Mouse (Mus musculus) midbrain, embryonic 16.5 days (tissue): ENCODE measurements around the gene Galnt15. TPM values are rescaled to one million over a fixed set of nuclear protein-coding genes. Genes with fewer than 3 reads are reported as not detected.

Experiments used
- ATAC-seq: fragments of 200-750 bp; cut with Nextera tagmentation; 2 replicates; pipeline ENCODE4 v1.8.0; 2017; ENCODE audit warnings: moderate TSS enrichment
- H3K27ac ChIP-seq: fragments of 300-500 bp; sonication (generic); 2 replicates; pipeline ENCODE4 v1.5.1; 2014; ENCODE audit warnings: mild to moderate bottlenecking, low read length, mixed read lengths
- H3K27me3 ChIP-seq: fragments of 300-500 bp; sonication (generic); 2 replicates; pipeline ENCODE4 v1.6.1; 2014; ENCODE audit warnings: low read depth, low read length, mixed read lengths; ENCODE audit not compliant: control insufficient read depth, insufficient read depth
- H3K36me3 ChIP-seq: fragments of 300-500 bp; sonication (generic); 2 replicates; pipeline ENCODE4 v1.6.1; 2014; ENCODE audit warnings: mild to moderate bottlenecking, low read length, moderate library complexity, mixed read lengths; ENCODE audit not compliant: control insufficient read depth, insufficient read depth
- H3K4me1 ChIP-seq: fragments of 300-500 bp; sonication (generic); 2 replicates; pipeline ENCODE4 v1.6.1; 2014; ENCODE audit warnings: mild to moderate bottlenecking, low read length, mixed read lengths; ENCODE audit not compliant: control insufficient read depth, insufficient read depth
- H3K4me2 ChIP-seq: fragments of 300-500 bp; sonication (generic); 2 replicates; pipeline ENCODE4 v1.6.1; 2014; ENCODE audit warnings: mild to moderate bottlenecking, low read length, mixed read lengths
- H3K4me3 ChIP-seq: fragments of 300-500 bp; sonication (generic); 2 replicates; pipeline ENCODE4 v1.5.1; 2014; ENCODE audit warnings: low read depth, mild to moderate bottlenecking, low read length, moderate library complexity, mixed read lengths
- H3K9ac ChIP-seq: fragments of 300-500 bp; sonication (generic); 2 replicates; pipeline ENCODE4 v1.6.1; 2014; ENCODE audit warnings: low read depth, low read length, mixed read lengths
- H3K9me3 ChIP-seq: fragments of 300-500 bp; sonication (generic); replicated peaks from 2 replicates; pipeline ENCODE4 v1.6.1; 2014; ENCODE audit warnings: mild to moderate bottlenecking, low read length, mixed read lengths; ENCODE audit not compliant: control insufficient read depth, poor library complexity, severe bottlenecking
- WGBS: fragments of 180-500 bp; shearing (Covaris S2); extraction: QIAGEN DNeasy Blood & Tissue Kit; methylation state at CpG from one replicate; pipeline ENCODE4 v1.1.7; 2014; 5-methylcytosine and 5-hydroxymethylcytosine counted together
- polyA plus RNA-seq: library from polyadenylated mRNA; unstranded; fragments of >200 nt; fragmentation: Nextera tagmentation; extraction: Ambion mirVana; gene quantifications from 2 replicates; pipeline ENCODE4 v1.2.1, GENCODE M21; 2015

Galnt15 gene
- polyA plus RNA-seq, 1 experiment from 2014 or later: 0.45 TPM

- H3K4me3 ChIP-seq: no peak overlapping the region
- H3K4me1 ChIP-seq: no peaks in the 10 kb centered on the region
These were observed 25.1 kb downstream of the Galnt15 start for GRCm38 (mm10) chr14:32053895-32054294.

GRCm38 (mm10) chr14:32054788-32055187, 26.0 kb downstream of the Galnt15 start:
- no peaks in the 10 kb centered on the region for H3K4me1 ChIP-seq
- no peak overlapping the region for H3K4me3 ChIP-seq
- no peak overlapping the region for H3K4me2 ChIP-seq
- H3K27me3 ChIP-seq: no peaks in the 10 kb centered on the region
- H3K36me3 ChIP-seq: no peaks in the 10 kb centered on the region
- WGBS: 71% methylated on average over 10 of the region's 10 CpGs
- H3K27ac ChIP-seq: no peak overlapping the region
- no peaks in the 10 kb centered on the region for H3K9me3 ChIP-seq
- ATAC-seq: no peak
- H3K9ac ChIP-seq: no peak overlapping the region

More at GRCm38 (mm10) chr14:32053895-32054294, 25.1 kb downstream of the Galnt15 start:
- H3K27ac ChIP-seq: no peak overlapping the region
- H3K27me3 ChIP-seq: no peaks in the 10 kb centered on the region
- H3K4me2 ChIP-seq: no peak overlapping the region
- H3K9ac ChIP-seq: no peak overlapping the region
- WGBS: 87% methylated on average over 5 of the region's 5 CpGs
- no peaks in the 10 kb centered on the region for H3K9me3 ChIP-seq
- no peak for ATAC-seq
- H3K36me3 ChIP-seq: no peaks in the 10 kb centered on the region

- H3K9ac ChIP-seq: no peak overlapping the region
- H3K4me2 ChIP-seq: no peak overlapping the region
- H3K27ac ChIP-seq: no peak overlapping the region
- H3K36me3 ChIP-seq: no peaks in the 10 kb centered on the region
- WGBS: 87% methylated on average over 8 of the region's 8 CpGs
- H3K4me1 ChIP-seq: no peaks in the 10 kb centered on the region
- no peaks in the 10 kb centered on the region for H3K27me3 ChIP-seq
- H3K9me3 ChIP-seq: no peaks in the 10 kb centered on the region
- H3K4me3 ChIP-seq: no peak overlapping the region
- ATAC-seq: no peak
These were observed 27.0 kb downstream of the Galnt15 start for GRCm38 (mm10) chr14:32055781-32056180.

GRCm38 (mm10) chr14:32056675-32057074, 27.9 kb downstream of the Galnt15 start:
- no peak for ATAC-seq
- Histone ChIP-seq H3K9ac (no peak overlapping the region), H3K4me1 (no peaks in the 10 kb centered on the region), H3K4me2 (no peak overlapping the region), H3K27me3 (no peaks in the 10 kb centered on the region), H3K4me3 (no peak overlapping the region), H3K27ac (no peak overlapping the region), H3K36me3 (no peaks in the 10 kb centered on the region), H3K9me3 (no peaks in the 10 kb centered on the region)
- whole genome bisulfite sequencing: 96% methylated on average over 2 of the region's 2 CpGs

DNA sequence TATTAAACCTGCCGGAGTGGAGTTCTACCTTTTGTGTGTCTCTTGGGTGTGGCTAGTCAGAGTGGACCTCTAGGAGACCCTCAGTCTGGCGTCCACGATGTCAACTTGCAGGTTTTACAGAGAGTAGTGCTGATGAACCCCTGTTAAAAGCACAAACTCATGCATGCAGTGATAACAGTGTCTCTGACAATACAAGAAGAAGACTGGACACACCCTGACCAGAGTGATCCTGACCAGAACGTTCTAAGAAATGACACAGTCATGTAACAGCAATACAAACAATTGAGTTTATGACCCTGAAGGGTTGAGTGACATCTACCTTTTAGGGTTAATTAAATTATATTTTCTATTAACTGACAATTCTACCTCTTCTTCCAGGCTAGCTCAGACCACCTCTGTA, 28.9 kb downstream of the Galnt15 start:
- WGBS: 83% methylated on average over 4 of the region's 4 CpGs
- no peak for ATAC-seq
- H3K9ac ChIP-seq: no peak overlapping the region
- H3K4me2 ChIP-seq: no peak overlapping the region
- no peak overlapping the region for H3K27ac ChIP-seq
- no peaks in the 10 kb centered on the region for H3K36me3 ChIP-seq
- no peaks in the 10 kb centered on the region for H3K4me1 ChIP-seq
- H3K4me3 ChIP-seq: no peak overlapping the region
- H3K9me3 ChIP-seq: no peaks in the 10 kb centered on the region
- H3K27me3 ChIP-seq: no peaks in the 10 kb centered on the region

DNA sequence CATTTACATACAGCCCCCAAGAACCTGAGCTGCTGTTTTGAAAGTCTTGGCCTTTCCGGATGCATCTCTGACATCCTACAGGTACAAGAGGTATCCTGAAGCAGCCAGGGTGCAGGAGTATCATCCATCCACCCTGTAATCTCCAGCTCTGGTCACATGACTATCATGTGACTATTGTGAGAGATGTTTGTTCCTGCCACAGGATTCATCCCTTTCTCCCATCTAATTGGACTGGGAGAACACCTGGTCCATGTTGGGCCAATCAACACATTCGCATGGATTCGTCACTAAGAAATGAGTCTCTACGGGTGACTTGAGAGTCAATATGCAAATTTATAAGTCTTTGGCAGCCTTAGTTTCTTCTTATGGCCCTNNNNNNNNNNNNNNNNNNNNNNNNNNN, 32.6 kb downstream of the Galnt15 start:
- 83% methylated on average over 4 of the region's 4 CpGs for WGBS
- Histone ChIP-seq H3K27me3 (no peaks in the 10 kb centered on the region), H3K4me1 (no peaks in the 10 kb centered on the region), H3K36me3 (no peaks in the 10 kb centered on the region), H3K4me3 (no peak overlapping the region), H3K27ac (no peak overlapping the region), H3K9ac (no peak overlapping the region), H3K4me2 (no peak overlapping the region), H3K9me3 (no peaks in the 10 kb centered on the region)
- ATAC-seq: no peak

DNA sequence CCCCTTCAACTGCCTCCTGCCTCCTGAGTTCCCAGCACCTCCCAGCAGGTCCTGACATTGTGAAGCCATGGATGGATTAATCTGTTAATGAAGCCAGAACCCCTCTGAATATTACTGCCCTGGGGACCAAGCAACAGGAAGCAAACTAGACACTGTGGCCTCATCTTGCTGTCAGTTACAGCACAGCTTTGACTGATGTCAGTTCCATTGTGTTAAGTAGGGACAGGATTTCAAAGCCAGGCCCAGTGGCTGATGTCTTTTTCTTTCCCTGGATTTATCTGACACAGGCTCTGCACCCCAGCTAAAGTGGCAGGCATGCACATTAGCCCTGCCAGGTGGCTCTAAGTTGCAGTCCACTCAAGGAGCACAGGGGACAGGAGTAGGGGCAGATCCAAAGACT, 44.0 kb downstream of the Galnt15 start:
- Histone ChIP-seq H3K9ac (no peak overlapping the region), H3K4me3 (no peak overlapping the region), H3K36me3 (no peaks in the 10 kb centered on the region), H3K9me3 (no peaks in the 10 kb centered on the region), H3K4me1 (no peaks in the 10 kb centered on the region), H3K27me3 (no peaks in the 10 kb centered on the region), H3K4me2 (no peak overlapping the region), H3K27ac (no peak overlapping the region)
- no peak for ATAC-seq

GRCm38 (mm10) chr14:32073211-32073685, 44.5 kb downstream of the Galnt15 start:
- no peak overlapping the region for H3K4me2 ChIP-seq
- no peak overlapping the region for H3K9ac ChIP-seq
- H3K36me3 ChIP-seq: no peaks in the 10 kb centered on the region
- no peaks in the 10 kb centered on the region for H3K4me1 ChIP-seq
- no peak for ATAC-seq
- no peaks in the 10 kb centered on the region for H3K9me3 ChIP-seq
- H3K27ac ChIP-seq: no peak overlapping the region
- no peaks in the 10 kb centered on the region for H3K27me3 ChIP-seq
- H3K4me3 ChIP-seq: no peak overlapping the region
- WGBS: 61% methylated on average over 8 of the region's 8 CpGs

- whole genome bisulfite sequencing: 77% methylated on average over 7 of the region's 7 CpGs
- no peaks in the 10 kb centered on the region for H3K4me1 ChIP-seq
These were observed 45.1 kb downstream of the Galnt15 start for GRCm38 (mm10) chr14:32073901-32074300.

More at GRCm38 (mm10) chr14:32073901-32074300, 45.1 kb downstream of the Galnt15 start:
- Histone ChIP-seq H3K36me3 (no peaks in the 10 kb centered on the region), H3K4me2 (no peak overlapping the region), H3K9ac (no peak overlapping the region), H3K9me3 (no peaks in the 10 kb centered on the region), H3K4me3 (no peak overlapping the region), H3K27me3 (no peaks in the 10 kb centered on the region), H3K27ac (no peak overlapping the region)
- no peak for ATAC-seq
